Mouse (Mus musculus): ENCODE data around the gene Emd.

The Emd gene

DNA sequence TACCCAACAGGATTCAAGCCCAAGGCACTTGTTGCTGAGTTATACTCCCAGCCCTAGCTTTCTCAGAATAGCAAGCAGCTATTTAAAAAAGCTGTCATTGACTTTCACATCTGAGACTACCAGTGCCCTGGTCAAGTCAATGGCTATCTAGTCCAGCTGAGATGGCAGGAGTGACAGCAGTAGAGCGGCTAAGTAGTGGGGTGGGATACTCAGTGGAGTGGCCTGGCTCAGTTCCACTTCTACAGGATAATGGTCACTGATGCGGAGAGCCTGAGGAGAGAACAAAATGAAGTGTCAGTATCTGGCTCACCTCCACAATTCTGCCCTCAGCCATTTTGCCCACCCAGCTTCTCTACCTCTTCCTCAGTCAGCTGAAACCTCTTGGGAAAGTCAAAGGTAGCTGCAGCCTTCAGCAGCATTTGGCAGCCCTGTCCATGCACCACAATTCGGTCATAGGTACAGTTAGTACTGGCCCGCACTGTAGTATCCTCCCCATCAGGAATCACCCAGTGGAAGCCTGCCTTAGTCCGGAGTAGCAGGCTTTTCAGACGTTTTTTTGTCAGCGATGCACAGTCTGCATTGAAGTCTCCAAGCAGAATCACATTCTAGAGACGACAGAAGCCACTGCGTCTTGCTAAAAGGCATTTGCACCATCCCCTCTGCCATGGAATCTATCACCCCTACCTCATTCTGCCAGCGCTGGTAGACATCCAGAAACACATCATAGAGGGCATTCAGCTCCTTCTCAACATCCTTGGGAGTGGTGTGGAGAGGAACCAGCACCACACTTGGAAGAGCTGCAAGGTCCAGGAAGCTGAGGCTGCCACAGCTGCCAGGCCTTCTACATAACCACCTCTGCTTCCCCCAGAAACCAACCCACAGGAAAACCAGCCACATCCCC is 19.2 kb downstream of the Emd start:
- DNase-seq (ENCODE audit: low spot score in 2 of 2), result no peak

DNA sequence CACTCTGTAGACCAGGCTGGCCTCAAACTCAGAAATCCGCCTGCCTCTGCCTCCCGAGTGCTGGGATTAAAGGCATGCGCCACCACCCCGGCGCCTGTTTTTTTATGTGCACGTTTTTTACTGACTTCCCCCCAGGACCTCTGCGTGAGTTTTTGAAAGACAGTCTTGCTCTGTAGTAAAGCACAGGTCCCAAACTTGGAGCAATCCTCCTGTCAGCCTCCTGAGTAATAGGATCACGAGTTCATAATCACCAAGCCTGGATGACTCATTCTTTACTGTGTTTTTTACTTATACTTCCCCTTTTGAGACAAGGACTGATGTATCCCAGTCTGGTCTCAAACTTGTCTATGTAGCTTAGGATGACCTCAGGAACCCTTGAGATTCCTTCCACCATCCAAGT is 23.4 kb downstream of the Emd start:
- no peak for DNase-seq (ENCODE audit: low spot score in 2 of 2)

DNA sequence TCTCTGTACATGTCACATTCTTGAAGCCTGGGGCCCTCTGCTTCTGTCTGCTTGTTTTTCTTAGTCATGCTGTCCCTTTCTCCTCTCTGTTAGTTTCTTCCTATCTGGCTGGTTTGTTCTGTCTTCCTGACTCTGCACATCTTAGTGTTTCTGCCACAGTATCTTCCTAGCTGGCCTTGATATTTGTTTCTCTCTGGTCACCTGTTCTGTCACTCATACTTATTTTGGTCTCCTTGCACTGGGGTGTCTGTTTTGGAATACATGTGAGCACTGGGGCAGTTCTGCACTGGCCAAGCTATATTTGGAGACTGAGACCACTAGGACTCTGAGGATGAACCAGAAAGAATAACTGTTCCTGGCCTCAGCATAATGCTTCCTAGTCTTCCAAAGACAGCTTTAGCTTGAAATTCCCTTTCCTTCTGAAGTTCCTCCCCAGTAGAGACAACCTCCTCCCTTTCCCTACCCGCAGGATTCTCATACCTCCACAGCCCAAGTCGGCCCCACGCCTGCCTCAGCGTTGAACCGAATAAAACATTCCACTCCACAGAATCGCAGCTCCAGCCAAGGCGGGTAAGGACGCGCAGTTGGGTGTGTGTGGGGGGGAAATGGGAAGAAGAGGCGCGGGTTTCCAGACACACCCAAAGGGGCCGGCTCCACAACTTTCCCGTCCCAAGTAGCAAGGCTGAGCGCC is 26.7 kb downstream of the Emd start:
- DNase-seq (ENCODE audit: low spot score in 2 of 2), result no peak

DNA sequence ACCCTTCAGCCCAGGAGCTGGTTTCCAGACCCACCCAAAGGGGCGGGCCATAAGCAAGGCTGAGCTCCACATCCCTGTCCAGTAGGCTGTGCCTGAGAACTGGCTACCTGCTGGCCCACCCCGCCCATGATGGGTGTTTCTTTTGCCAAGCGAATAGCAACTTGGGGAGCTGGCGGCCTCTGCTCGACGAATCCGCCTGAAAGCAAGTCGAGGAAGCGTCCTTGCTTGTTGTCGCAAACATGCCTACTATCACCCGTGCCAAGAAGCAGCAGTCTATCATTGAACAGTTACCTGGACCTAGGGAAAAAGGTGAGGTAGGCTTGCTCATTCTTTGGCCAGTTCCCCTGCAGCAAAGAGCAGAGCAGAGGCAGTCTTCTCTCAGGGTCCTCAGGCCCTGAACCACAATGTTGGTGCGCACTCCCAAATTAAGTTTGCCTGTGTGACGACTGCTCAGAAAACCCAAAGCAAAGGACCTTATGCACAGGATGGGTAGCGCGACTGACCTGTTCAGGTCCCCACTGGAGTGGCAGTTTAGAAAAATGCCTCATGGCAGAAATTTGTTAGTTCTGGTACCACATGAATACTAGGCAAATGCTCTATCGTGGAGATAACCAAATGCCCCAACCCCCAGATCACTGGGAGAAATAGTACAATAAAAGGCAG is 27.4 kb downstream of the Emd start, which contains the start of the genes Taz and Dnase1l1:
Gene Taz, plus strand, starts transcription at position 181 of the 663 bp plus-strand sequence.
Gene Dnase1l1, minus strand, starts transcription at position 606 of the 663 bp plus-strand sequence.
- DNase-seq (ENCODE audit: low spot score in 2 of 2), result peak; percentile 61 to 69

DNA sequence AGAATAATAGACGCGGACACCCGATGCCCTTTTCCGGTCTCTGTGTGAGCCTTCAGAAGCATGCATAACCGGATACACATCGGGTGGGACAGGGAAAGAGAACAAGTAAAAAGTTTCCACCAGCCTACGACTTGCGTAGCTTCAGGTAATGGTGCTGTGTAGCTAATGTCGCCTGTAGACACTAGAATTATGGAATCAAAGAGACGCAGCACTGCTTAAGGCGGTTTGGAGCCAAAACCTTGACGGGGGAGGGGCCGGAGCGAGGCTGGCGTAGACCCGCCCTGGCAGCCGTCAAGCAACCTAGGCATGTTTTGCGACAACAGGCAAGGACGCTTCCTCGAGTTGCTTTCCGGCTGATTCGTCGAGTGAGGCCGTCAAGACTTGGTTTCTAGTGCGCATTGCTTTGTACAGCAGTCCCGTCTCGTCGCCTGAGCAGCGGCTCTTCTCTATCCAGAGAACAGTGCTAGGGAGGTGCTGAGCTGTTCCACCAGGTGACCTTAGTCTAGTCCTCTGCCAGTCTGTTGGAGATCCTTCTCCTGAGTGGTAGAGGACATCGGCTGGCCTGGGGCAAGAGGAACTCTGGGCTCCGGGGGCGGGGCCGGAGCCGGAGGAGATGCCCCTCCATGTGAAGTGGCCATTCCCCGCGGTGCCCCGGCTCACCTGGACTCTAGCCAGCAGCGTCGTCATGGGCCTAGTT is 28.1 kb downstream of the Emd start:
- DNase-seq (ENCODE audit: low spot score in 2 of 2), result peak; percentile 92

DNA sequence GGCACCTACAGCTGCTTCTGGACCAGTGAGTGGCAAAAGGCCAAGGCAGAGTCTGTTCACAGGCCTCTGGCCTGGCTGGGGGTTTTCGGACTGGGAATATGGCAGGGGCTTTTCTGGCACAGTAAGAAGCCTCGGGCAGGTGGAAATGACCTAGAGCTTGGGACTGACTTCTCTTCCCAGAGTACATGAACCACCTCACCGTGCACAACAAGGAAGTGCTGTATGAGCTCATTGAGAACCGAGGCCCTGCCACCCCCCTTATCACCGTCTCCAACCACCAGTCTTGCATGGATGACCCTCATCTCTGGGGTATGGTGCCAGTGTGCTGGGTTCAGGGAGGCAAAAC is 28.6 kb downstream of the Emd start:
- no peak for DNase-seq (ENCODE audit: low spot score in 2 of 2)

DNA sequence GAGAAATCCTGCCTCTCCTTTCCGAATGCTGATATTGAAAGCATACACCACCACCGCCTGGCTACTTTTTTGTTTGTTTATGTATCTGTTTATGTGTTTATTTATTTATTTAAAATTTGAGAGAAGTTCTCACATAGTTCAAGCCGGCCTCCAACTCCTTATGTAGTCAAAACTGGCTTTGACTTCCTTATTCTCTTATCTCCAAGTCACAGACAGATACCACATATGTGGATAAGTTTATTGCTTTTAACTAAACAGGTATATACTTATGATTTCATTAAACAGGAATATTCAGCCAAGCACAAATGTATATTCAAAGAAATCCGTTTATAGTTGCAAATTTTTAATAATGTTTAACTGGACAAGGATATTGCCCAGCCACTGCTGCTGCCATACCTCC is 38.9 kb downstream of the Emd start:
- DNase-seq (ENCODE audit: low spot score in 2 of 2), result no peak

DNA sequence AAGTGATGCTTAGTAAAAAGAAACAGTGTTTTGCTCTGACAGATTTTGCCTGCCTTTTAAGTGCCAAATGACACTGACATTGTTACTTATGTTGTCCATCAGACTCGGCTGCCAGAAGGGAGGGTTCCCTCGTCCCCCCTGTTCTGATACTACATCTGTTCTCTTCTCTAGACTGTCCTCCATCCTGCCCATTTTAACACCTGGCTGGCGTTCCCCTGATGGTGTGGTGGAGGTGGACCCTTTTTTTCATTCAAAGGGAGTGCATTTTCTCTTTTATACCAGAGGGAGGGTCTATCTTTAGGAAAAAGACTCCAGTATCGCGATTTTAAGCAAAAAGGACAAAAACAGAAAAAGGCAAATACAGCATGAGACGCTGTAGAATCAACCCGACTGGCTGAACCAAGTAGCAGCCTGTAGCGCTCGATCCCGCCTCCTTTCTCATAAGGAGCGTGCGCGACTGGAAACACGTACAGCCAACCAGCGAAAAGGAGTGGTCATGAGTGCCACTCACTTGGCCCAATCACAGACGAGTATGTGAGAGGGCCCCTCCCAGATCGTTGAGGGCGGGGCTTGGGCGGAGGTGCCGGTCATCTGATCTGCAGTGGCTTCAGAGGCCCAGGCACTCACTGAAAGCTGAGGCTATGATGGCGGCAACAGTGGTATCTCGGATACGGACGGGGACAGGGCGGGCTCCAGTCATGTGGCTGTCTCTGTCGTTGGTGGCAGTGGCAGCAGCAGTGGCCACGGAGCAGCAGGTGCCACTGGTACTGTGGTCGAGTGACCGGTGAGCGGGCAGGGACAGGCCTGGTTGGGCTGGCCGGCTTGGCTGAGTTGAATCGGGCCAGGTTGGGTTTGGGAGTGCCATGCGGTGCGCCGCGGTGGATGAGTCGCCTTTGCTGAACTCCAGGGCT is 42.3 kb downstream of the Emd start, which contains the start of gene Atp6ap1:
Gene Atp6ap1, plus strand, starts transcription at position 560 of the 911 bp plus-strand sequence.
- DNase-seq (ENCODE audit: low spot score in 2 of 2), result peak; percentile 96 to 97

DNA sequence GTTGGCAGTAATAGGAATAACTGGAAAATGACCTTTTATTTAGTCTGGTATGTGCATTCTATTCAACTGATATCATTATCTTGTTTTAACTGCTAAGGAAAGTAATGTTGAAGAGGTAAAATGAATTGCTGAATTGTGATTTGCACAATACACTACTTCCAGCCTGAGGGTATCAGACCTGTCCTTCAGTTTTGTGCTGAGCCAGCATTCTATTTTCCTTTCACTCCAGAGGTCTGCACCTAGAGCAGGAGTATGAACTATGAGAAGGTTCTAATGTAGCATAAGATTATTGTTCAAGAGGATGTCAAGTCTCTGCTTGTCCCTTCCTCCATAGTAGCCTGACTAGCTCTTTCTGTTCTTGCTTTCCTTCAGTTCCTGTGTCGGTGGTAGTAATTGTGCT is 43.9 kb downstream of the Emd start:
- no peak for DNase-seq (ENCODE audit: low spot score in 2 of 2)

DNA sequence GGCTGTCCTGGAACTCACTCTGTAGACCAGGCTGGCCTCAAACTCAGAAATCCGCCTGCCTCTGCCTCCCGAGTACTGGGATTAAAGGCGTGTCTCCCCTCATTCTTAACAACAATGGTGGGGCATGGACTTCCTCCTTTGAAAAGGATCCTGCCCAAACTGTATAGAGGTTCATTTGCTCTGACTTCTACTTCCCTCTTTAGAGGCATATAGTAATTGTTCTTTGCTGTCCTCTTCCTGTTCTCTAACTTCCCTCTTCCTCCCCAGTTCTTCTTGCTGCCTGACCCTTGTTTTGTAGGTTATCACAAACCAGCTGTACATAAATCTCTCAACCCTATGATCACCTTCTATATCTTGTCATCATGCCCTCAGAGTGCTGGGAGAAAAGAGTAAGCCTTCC is 45.2 kb downstream of the Emd start:
- DNase-seq (ENCODE audit: low spot score in 2 of 2), result no peak

DNA sequence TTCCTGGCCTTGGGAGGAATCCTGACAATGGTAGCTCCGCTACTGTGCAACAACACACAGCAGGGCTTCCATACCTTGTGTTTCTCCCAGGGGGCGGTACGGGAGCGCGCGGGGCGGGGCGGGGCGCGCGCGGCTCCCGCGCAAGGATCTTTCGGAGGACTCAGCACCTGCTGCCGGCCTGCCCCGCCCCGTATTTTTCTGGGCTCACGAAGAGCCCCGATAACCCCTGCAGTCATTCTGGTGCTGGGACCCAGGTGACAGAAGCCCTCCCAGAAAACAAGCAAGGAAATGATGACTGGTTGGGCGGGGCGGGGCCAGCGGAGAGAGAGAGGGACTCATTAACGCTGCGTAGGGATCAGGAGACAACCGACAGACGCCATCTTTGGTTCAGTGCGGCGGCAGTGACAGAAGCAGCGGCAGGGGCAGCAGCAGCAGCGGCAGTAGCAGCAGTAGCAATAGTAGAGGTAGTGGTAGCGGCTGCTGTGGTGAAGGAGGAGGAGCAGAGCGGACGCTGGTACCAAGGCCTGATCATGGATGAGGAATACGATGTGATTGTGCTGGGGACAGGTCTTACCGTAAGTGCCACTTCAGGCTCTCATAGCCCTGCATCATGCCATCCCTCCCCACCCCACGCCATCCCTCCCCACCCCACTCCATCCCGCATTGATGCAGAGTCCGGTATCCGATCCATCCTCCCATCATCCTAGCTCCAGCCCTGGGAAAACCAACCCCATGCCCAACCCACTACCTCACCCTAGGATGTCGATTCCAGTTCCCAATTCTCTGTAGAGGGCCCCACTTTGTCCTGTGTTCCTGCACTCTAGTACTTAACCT is 50.6 kb downstream of the Emd start, which contains the start of gene Gdi1:
Gene Gdi1, plus strand, starts transcription at position 132 of the 834 bp plus-strand sequence.
- DNase-seq (ENCODE audit: low spot score in 2 of 2), result peak; percentile 77 to 80

All from right cerebral cortex, postnatal 10 days (tissue).